Mouse (Mus musculus): ENCODE data around the gene Ccnb1.
"Not testable (repeated sequence)": the region's sequence is repeated elsewhere in the genome, so short reads cannot be mapped to it uniquely, and the experiment has no call there.

Ccnb1 gene

GRCm38 (mm10) chr13:100786414-100786867, at the start of gene Ccnb1:
TSS of gene Ccnb1 (minus strand) at chr13:100786570.
- in situ Hi-C loops (cut with MboI, MseI): no loop called here

GRCm38 (mm10) chr13:100834777-100835176, 48.4 kb upstream of the Ccnb1 start:
- in situ Hi-C loops (cut with MboI, MseI): no loop called here

GRCm38 (mm10) chr13:100833640-100834002, 47.3 kb upstream of the Ccnb1 start:
- in situ Hi-C loops (cut with MboI, MseI): no loop called here

GRCm38 (mm10) chr13:100832741-100833639, 46.6 kb upstream of the Ccnb1 start, which contains the start of gene Slc30a5:
TSS of gene Slc30a5 (minus strand) at chr13:100833427.
- in situ Hi-C loops (cut with MboI, MseI): no loop called here

- in situ Hi-C loops (cut with MboI, MseI): no loop called here
Measured at GRCm38 (mm10) chr13:100832188-100832587, 45.8 kb upstream of the Ccnb1 start.

GRCm38 (mm10) chr13:100831123-100831522, 44.8 kb upstream of the Ccnb1 start:
- in situ Hi-C loops (cut with MboI, MseI): no loop called here

GRCm38 (mm10) chr13:100825627-100826410, 39.4 kb upstream of the Ccnb1 start:
- in situ Hi-C loops (cut with MboI, MseI): no loop called here

GRCm38 (mm10) chr13:100824916-100825315, 38.5 kb upstream of the Ccnb1 start:
- in situ Hi-C loops (cut with MboI, MseI): loop anchor here (25.0 kb wide), 2 partner anchors 788 to 1963 kb away; no protein-coding TSS in a partner anchor

GRCm38 (mm10) chr13:100824306-100824705, 37.9 kb upstream of the Ccnb1 start:
- in situ Hi-C loops (cut with MboI, MseI): loop anchor here (25.0 kb wide), 2 partner anchors 787 to 1962 kb away; no protein-coding TSS in a partner anchor

- in situ Hi-C loops (cut with MboI, MseI): loop anchor here (25.0 kb wide), 2 partner anchors 787 to 1962 kb away; no protein-coding TSS in a partner anchor
Measured at GRCm38 (mm10) chr13:100823863-100824262, 37.5 kb upstream of the Ccnb1 start.

GRCm38 (mm10) chr13:100814451-100814850, 28.1 kb upstream of the Ccnb1 start:
- in situ Hi-C loops (cut with MboI, MseI): loop anchor here (25.0 kb wide), 2 partner anchors 777 to 1952 kb away; no protein-coding TSS in a partner anchor

GRCm38 (mm10) chr13:100805776-100806175, 19.4 kb upstream of the Ccnb1 start:
- in situ Hi-C loops (cut with MboI, MseI): loop anchor here (25.0 kb wide), 2 partner anchors 768 to 1943 kb away; no protein-coding TSS in a partner anchor

GRCm38 (mm10) chr13:100797171-100797570, 10.8 kb upstream of the Ccnb1 start:
- in situ Hi-C loops (cut with MboI, MseI): no loop called here

GRCm38 (mm10) chr13:100789083-100789482, 2.7 kb upstream of the Ccnb1 start:
- in situ Hi-C loops (cut with MboI, MseI): no loop called here

- in situ Hi-C loops (cut with MboI, MseI): not testable (repeated sequence)
Measured at GRCm38 (mm10) chr13:100788057-100788456, 1.7 kb upstream of the Ccnb1 start.

- in situ Hi-C loops (cut with MboI, MseI): no loop called here
Measured at GRCm38 (mm10) chr13:100787316-100788010, 1.1 kb upstream of the Ccnb1 start.

GRCm38 (mm10) chr13:100785806-100786413, 460 bp downstream of the Ccnb1 start:
- in situ Hi-C loops (cut with MboI, MseI): no loop called here

- in situ Hi-C loops (cut with MboI, MseI): no loop called here
Measured at GRCm38 (mm10) chr13:100777491-100777890, 8.9 kb downstream of the Ccnb1 start.

- in situ Hi-C loops (cut with MboI, MseI): no loop called here
Measured at GRCm38 (mm10) chr13:100776710-100777109, 9.7 kb downstream of the Ccnb1 start.

GRCm38 (mm10) chr13:100776056-100776419, 10.3 kb downstream of the Ccnb1 start:
- in situ Hi-C loops (cut with MboI, MseI): no loop called here

Data from T-helper 2 cell (primary cell).